Mouse (Mus musculus) myocyte (in vitro differentiated cells): ENCODE data around the gene Hnf1b. TPM values are rescaled to one million over a fixed set of nuclear protein-coding genes. Genes with fewer than 3 reads are reported as not detected.

Experiments used
- H3K27me3 ChIP-seq: one replicate; pipeline ENCODE4 v1.6.1; 2011; ENCODE audit not compliant: control insufficient read depth, insufficient read depth, insufficient read length
- H3K36me3 ChIP-seq: one replicate; pipeline ENCODE4 v1.6.1; 2011; ENCODE audit not compliant: control insufficient read depth, insufficient read depth
- H3K4me2 ChIP-seq: one replicate; pipeline ENCODE4 v1.6.1; 2011; ENCODE audit warnings: low read depth, control low read depth
- H3K4me3 ChIP-seq: one replicate; pipeline ENCODE4 v1.5.1; 2011; ENCODE audit warnings: mild to moderate bottlenecking, control low read depth, moderate library complexity
- H3K79me2 ChIP-seq: one replicate; pipeline ENCODE4 v1.6.1; 2011; ENCODE audit not compliant: control insufficient read depth, insufficient read depth
- H3ac ChIP-seq: one replicate; pipeline ENCODE4 v1.6.1; 2011; ENCODE audit not compliant: control insufficient read depth, insufficient read length
- CEBPB ChIP-seq: IDR thresholded peaks from 2 replicates; pipeline ENCODE4 v1.6.1; 2011; ENCODE audit warnings: mild to moderate bottlenecking, moderate library complexity; ENCODE audit not compliant: poor library complexity, insufficient read depth, severe bottlenecking
- E2F4 ChIP-seq: IDR thresholded peaks from one replicate; pipeline ENCODE4 v1.6.1; 2011; ENCODE audit warnings: mild to moderate bottlenecking, control low read depth, moderate library complexity; ENCODE audit not compliant: insufficient read depth
- MAX ChIP-seq: IDR thresholded peaks from one replicate; pipeline ENCODE4 v1.6.1; 2011; ENCODE audit warnings: low read depth, mild to moderate bottlenecking, control low read depth
- MYOD1 ChIP-seq, 3 experiments: IDR thresholded peaks; one replicate each; pipeline ENCODE4 v1.6.1; 2011; ENCODE audit warnings: control low read depth in 2 of 3, low read depth in 2 of 3, mild to moderate bottlenecking in 2 of 3, moderate library complexity in 1 of 3; ENCODE audit not compliant: insufficient read length in 2 of 3, control insufficient read depth in 1 of 3
- MYOG ChIP-seq, 3 experiments: IDR thresholded peaks; one replicate each; pipeline ENCODE4 v1.6.1; 2011; ENCODE audit warnings: control low read depth in 2 of 3, low read depth in 2 of 3, mild to moderate bottlenecking in 2 of 3; ENCODE audit not compliant: insufficient read length in 2 of 3, control insufficient read depth in 1 of 3, insufficient read depth in 1 of 3
- POLR2A ChIP-seq: IDR thresholded peaks from one replicate; pipeline ENCODE4 v1.6.1; 2011; ENCODE audit warnings: low read depth, mild to moderate bottlenecking, control low read depth, moderate library complexity; ENCODE audit not compliant: insufficient read length
- POLR2AphosphoS2 ChIP-seq: IDR thresholded peaks from one replicate; pipeline ENCODE4 v1.6.1; 2011; ENCODE audit warnings: low read depth, control low read depth; ENCODE audit not compliant: insufficient read length
- REST ChIP-seq: IDR thresholded peaks from one replicate; pipeline ENCODE4 v1.6.1; 2011; ENCODE audit warnings: mild to moderate bottlenecking, control low read depth, moderate library complexity; ENCODE audit not compliant: insufficient read depth, insufficient read length
- SRF ChIP-seq: IDR thresholded peaks from one replicate; pipeline ENCODE4 v1.6.1; 2011; ENCODE audit warnings: low read depth; ENCODE audit not compliant: control insufficient read depth, insufficient read length
- TCF12 ChIP-seq: IDR thresholded peaks from one replicate; pipeline ENCODE4 v1.6.1; 2011; ENCODE audit warnings: mild to moderate bottlenecking, control low read depth; ENCODE audit not compliant: poor library complexity, insufficient read depth, severe bottlenecking
- TCF3 ChIP-seq: IDR thresholded peaks from one replicate; pipeline ENCODE4 v1.6.1; 2011; ENCODE audit warnings: low read depth, control low read depth; ENCODE audit not compliant: insufficient read length
- USF1 ChIP-seq: IDR thresholded peaks from one replicate; pipeline ENCODE4 v1.6.1; 2011; ENCODE audit warnings: low read depth, mild to moderate bottlenecking, control low read depth, moderate library complexity
- polyA plus RNA-seq: library from polyadenylated mRNA; unstranded; fragments of >200 nt; fragmentation: generic; extraction: Trizol; gene quantifications from one replicate; pipeline ENCODE4 v1.2.1, GENCODE M21; 2012; ENCODE audit warnings: missing spikeins

Hnf1b gene
- polyA plus RNA-seq, 1 experiment, result not detected

DNA sequence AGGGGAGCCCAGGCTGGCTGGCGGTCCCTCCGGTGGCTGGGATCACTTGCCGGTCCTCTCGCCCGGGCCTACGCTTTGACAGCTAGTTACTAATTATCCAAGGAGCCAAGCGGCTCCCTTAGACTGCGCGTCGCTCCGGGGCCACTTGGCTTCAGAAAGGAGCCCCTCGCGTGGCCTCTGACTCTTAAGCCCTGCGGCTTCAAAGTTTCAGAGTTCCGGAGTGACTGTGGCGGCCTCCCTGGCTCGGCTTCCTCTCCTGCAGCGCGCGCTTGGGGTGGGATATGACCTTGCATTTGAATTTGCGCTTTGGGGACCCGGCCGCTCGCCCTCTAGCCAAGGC lies 2.1 kb downstream of the Hnf1b start:
- no peak overlapping the region for H3K4me2 ChIP-seq

DNA sequence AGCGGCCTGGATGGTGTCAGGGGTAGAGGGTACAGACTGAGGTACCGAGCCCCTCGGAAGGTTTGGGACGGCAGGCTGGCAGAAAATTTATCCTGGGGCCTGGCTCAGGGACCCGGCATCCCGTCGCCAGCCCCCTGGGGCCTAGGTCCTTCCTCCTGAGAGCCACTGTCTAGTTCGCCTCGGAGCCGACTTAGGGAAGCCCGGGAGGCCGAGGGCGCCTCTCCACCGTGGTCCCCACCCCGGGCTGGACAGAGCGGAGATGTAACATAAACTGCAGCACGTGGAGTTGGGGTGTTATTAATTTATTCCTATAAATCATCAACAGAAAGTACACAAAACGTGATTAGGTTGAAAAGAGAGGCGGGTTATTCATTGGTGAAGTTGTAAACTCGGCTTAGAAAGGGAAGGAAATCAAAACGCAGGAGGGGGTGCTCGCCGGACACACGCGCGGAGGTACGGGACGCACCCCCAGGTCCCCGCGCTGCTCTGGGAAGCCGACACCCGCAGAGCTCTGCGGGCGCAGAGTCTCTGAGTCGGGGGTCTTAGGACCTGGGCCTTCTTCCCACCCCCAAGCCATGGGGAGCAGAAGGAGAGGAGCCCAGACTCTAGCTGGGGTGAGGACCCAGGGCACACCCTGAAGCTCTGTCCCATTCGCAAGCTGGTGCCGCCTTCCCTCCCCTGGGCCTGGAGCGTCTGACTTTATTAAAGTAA lies 2.8 kb downstream of the Hnf1b start:
- Histone ChIP-seq H3K4me3 (no peak overlapping the region), H3K27me3 (peaks cover 49% of the 10 kb centered on the region)
- TF ChIP-seq E2F4, result no peak
- TF ChIP-seq MAX, result no peak
- TF ChIP-seq MYOD1 (IDR thresholded peaks at IDR 0.05; ENCODE audit: control insufficient read depth in 1 of 3, insufficient read length in 2 of 3, low read depth in 2 of 3), result no peak

More for the DNA sequence above, 2.1 kb downstream of the Hnf1b start:
- Histone ChIP-seq H3ac (no peak overlapping the region), H3K36me3 (no peaks in the 10 kb centered on the region), H3K79me2 (no peaks in the 10 kb centered on the region), H3K27me3 (peaks cover 49% of the 10 kb centered on the region), H3K4me3 (no peak overlapping the region)
- TF ChIP-seq SRF (no peak), POLR2AphosphoS2 (no peak), E2F4 (no peak), CEBPB (no peak), MYOD1 (IDR thresholded peaks at IDR 0.05; ENCODE audit: control insufficient read depth in 1 of 3, insufficient read length in 2 of 3, low read depth in 2 of 3) (no peak), TCF12 (no peak), MYOG (IDR thresholded peaks at IDR 0.05; ENCODE audit: control insufficient read depth in 1 of 3, insufficient read depth in 1 of 3, insufficient read length in 2 of 3, low read depth in 2 of 3) (no peak), REST (no peak), USF1 (no peak), TCF3 (no peak), POLR2A (no peak), MAX (no peak)

DNA sequence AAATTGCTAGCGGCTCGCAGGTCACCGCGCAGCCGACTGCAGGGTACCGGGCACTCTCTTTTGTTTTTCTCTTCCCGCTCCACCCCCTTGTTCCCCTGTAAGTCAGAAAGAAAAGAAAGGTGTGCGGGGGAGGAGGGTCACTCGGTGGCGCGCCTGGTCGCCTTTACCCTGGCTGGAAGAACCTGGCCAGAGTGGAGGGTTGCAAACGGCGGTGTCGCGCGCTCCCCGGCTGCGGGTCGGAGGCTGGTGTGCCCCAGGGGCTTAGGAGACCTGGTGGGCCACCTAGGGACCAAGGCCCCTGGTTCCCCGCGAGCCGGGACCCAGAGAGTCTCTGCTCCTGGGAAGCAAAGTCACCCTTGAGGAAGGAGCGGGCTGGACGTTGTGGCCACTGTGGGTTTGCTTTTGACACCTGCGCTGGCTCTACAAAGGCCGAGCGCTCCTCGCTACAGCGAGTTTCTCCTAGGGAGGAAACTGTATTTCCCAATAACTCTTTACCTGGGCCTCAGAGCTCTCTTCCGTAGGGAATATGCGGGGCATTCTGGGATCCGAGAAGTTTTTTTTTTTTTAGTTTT lies 3.4 kb downstream of the Hnf1b start:
- Histone ChIP-seq H3K27me3 (peaks cover 54% of the 10 kb centered on the region), H3K4me3 (no peak overlapping the region), H3K36me3 (no peaks in the 10 kb centered on the region), H3K79me2 (no peaks in the 10 kb centered on the region), H3K4me2 (no peak overlapping the region), H3ac (no peak overlapping the region)
- TF ChIP-seq SRF, result no peak
- TF ChIP-seq POLR2AphosphoS2, result no peak
- no peak for TF ChIP-seq MAX
- TF ChIP-seq MYOD1 (IDR thresholded peaks at IDR 0.05; ENCODE audit: control insufficient read depth in 1 of 3, insufficient read length in 2 of 3, low read depth in 2 of 3), result no peak
- no peak for TF ChIP-seq MYOG (IDR thresholded peaks at IDR 0.05; ENCODE audit: control insufficient read depth in 1 of 3, insufficient read depth in 1 of 3, insufficient read length in 2 of 3, low read depth in 2 of 3)
- TF ChIP-seq CEBPB, result no peak
- no peak for TF ChIP-seq USF1
- no peak for TF ChIP-seq E2F4

More for the DNA sequence above, 2.8 kb downstream of the Hnf1b start:
- no peaks in the 10 kb centered on the region for H3K79me2 ChIP-seq
- H3K4me2 ChIP-seq, result no peak overlapping the region
- no peaks in the 10 kb centered on the region for H3K36me3 ChIP-seq
- H3ac ChIP-seq, result no peak overlapping the region

DNA sequence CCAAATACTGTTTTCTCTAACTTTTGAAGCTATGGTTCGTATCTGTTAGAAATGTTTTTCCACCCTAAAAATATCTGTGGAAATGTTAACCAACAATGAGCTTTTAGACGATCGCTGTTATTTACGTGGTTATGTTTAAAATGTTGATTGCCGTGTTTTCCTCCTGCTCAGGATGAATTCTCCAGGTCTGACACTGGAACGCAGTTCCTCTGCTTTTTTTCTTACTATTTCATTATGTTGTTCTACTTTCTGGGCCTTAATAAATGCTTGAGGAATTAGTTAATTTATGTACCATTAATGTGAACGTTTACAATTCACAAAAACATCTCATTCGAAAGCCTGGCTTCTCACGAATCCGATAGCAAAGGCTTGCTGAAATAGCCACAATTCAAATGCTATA lies 4.2 kb downstream of the Hnf1b start:
- Histone ChIP-seq H3K4me2 (no peak overlapping the region), H3K79me2 (no peaks in the 10 kb centered on the region), H3K36me3 (no peaks in the 10 kb centered on the region), H3K4me3 (no peak overlapping the region), H3ac (no peak overlapping the region), H3K27me3 (peaks cover 54% of the 10 kb centered on the region)
- TF ChIP-seq E2F4 (no peak), POLR2AphosphoS2 (no peak), SRF (no peak), CEBPB (no peak), MYOD1 (IDR thresholded peaks at IDR 0.05; ENCODE audit: control insufficient read depth in 1 of 3, insufficient read length in 2 of 3, low read depth in 2 of 3) (no peak), POLR2A (no peak), TCF12 (no peak), MAX (no peak), MYOG (IDR thresholded peaks at IDR 0.05; ENCODE audit: control insufficient read depth in 1 of 3, insufficient read depth in 1 of 3, insufficient read length in 2 of 3, low read depth in 2 of 3) (no peak), USF1 (no peak), TCF3 (no peak), REST (no peak)

DNA sequence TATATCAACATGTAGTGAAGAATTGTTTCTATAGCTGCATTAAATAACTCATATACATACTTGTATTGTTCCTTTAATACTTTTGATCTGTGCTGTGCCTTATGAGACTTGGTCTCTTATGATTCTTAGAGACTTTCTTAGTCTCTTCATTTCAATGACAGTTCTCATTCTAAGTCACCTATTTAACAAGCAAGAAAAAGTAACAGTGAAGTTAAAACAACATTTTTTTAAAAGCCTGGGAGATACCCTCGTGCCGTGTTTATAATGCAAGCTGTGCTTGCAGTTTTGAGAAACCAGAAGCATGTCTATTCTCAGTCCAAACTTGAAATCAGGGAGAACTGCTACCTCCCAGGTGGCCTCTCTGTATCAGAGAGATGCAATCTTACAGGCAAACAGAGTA lies 4.8 kb downstream of the Hnf1b start:
- no peaks in the 10 kb centered on the region for H3K36me3 ChIP-seq
- H3K79me2 ChIP-seq, result no peaks in the 10 kb centered on the region
- no peak overlapping the region for H3K4me2 ChIP-seq
- no peak overlapping the region for H3ac ChIP-seq
- peaks cover 53% of the 10 kb centered on the region for H3K27me3 ChIP-seq
- H3K4me3 ChIP-seq, result no peak overlapping the region
- TF ChIP-seq POLR2AphosphoS2 (no peak), USF1 (no peak), MYOD1 (IDR thresholded peaks at IDR 0.05; ENCODE audit: control insufficient read depth in 1 of 3, insufficient read length in 2 of 3, low read depth in 2 of 3) (no peak), SRF (no peak), MAX (no peak), REST (no peak), TCF12 (no peak), E2F4 (no peak), POLR2A (no peak), MYOG (IDR thresholded peaks at IDR 0.05; ENCODE audit: control insufficient read depth in 1 of 3, insufficient read depth in 1 of 3, insufficient read length in 2 of 3, low read depth in 2 of 3) (no peak)
